Mouse (Mus musculus) kidney, adult 2 months (tissue): Measurements from ENCODE around the gene Smap1.

Experiments
- CTCF ChIP-seq: fragments of 200-500 bp; conservative IDR thresholded peaks from 2 replicates; pipeline ENCODE4 v1.5.1; 2011; ENCODE audit warnings: low read depth, mild to moderate bottlenecking, control low read depth, low read length, moderate library complexity, mixed read lengths; ENCODE audit not compliant: insufficient read depth, insufficient read length
- POLR2A ChIP-seq: fragments of 200-500 bp; IDR thresholded peaks from one replicate; pipeline ENCODE4 v1.6.1; 2011; ENCODE audit warnings: low read depth, low read length, control low read depth

DNA sequence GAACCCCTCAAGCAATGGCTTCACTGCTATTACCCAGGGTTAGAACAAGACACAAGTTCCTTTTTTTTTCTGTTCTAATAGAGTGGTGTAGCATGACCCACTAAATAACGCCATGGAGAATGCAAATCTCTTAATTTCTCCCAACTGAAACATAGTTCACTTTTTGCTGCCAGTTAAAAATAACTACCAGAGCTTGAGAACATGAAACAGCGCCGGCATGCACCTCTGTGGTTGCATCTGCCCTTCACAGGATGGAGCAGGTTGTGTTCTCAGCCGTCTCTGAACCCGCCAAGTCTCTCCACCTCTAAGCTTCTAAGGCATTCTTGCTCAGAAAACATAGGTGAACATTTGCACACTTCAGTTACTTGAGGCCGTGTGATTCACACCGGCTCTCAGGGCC, 87.9 kb downstream of the Smap1 start:
- no peak for TF ChIP-seq CTCF
- TF ChIP-seq POLR2A, result no peak
